Mouse (Mus musculus) forebrain, embryonic 16.5 days (tissue): ENCODE results near the gene Mical2. TPM values are rescaled to one million over a fixed set of nuclear protein-coding genes. Genes with fewer than 3 reads are reported as not detected.

ENCODE experiments used
- ATAC-seq: fragments of 200-750 bp; cut with Nextera tagmentation; 2 replicates; pipeline ENCODE4 v1.8.0; 2017; ENCODE audit warnings: mild to moderate bottlenecking, moderate library complexity
- H3K27ac ChIP-seq: fragments of 300-500 bp; sonication (generic); 2 replicates; pipeline ENCODE4 v1.5.1; 2014; ENCODE audit warnings: low read length, control low read depth
- H3K27me3 ChIP-seq: fragments of 300-500 bp; sonication (generic); replicated peaks from 2 replicates; pipeline ENCODE4 v1.6.1; 2014; ENCODE audit warnings: low read length; ENCODE audit not compliant: control insufficient read depth, insufficient read depth
- H3K36me3 ChIP-seq: fragments of 300-500 bp; sonication (generic); 2 replicates; pipeline ENCODE4 v1.6.1; 2014; ENCODE audit not compliant: control insufficient read depth, insufficient read depth
- H3K4me1 ChIP-seq: fragments of 300-500 bp; sonication (generic); replicated peaks from 2 replicates; pipeline ENCODE4 v1.6.1; 2014; ENCODE audit warnings: low read length; ENCODE audit not compliant: control insufficient read depth, insufficient read depth
- H3K4me2 ChIP-seq: fragments of 300-500 bp; sonication (generic); 2 replicates; pipeline ENCODE4 v1.6.1; 2014; ENCODE audit warnings: mild to moderate bottlenecking, low read length, control low read depth
- H3K4me3 ChIP-seq: fragments of 300-500 bp; sonication (generic); replicated peaks from 2 replicates; pipeline ENCODE4 v1.5.1; 2014; ENCODE audit warnings: mild to moderate bottlenecking, low read length, control low read depth
- H3K9ac ChIP-seq: fragments of 300-500 bp; sonication (generic); replicated peaks from 2 replicates; pipeline ENCODE4 v1.6.1; 2014; ENCODE audit warnings: low read depth, low read length, control low read depth
- H3K9me3 ChIP-seq: fragments of 300-500 bp; sonication (generic); 2 replicates; pipeline ENCODE4 v1.6.1; 2016; ENCODE audit warnings: low read length; ENCODE audit not compliant: control insufficient read depth
- WGBS: fragments of 180-500 bp; shearing (Covaris S2); extraction: QIAGEN DNeasy Blood & Tissue Kit; methylation state at CpG from one replicate; pipeline ENCODE4 v1.1.7; 2014; 5-methylcytosine and 5-hydroxymethylcytosine counted together
- polyA plus RNA-seq: library from polyadenylated mRNA; unstranded; fragments of >200 nt; fragmentation: Nextera tagmentation; extraction: Ambion mirVana; gene quantifications from 2 replicates; pipeline ENCODE4 v1.2.1, GENCODE M21; 2015

Mical2 gene
- polyA plus RNA-seq, 1 experiment from 2014 or later, result 11.1 TPM

GRCm38 (mm10) chr7:112205513-112205912, 20.1 kb upstream of the Mical2 start:
- Histone ChIP-seq H3K27me3 (no peaks in the 10 kb centered on the region), H3K4me2 (no peak overlapping the region), H3K4me3 (no peak overlapping the region), H3K27ac (no peak overlapping the region), H3K4me1 (no peaks in the 10 kb centered on the region), H3K36me3 (no peaks in the 10 kb centered on the region), H3K9me3 (no peaks in the 10 kb centered on the region), H3K9ac (no peak overlapping the region)
- no peak for ATAC-seq
- WGBS, result 88% methylated on average over 6 of the region's 6 CpGs

DNA sequence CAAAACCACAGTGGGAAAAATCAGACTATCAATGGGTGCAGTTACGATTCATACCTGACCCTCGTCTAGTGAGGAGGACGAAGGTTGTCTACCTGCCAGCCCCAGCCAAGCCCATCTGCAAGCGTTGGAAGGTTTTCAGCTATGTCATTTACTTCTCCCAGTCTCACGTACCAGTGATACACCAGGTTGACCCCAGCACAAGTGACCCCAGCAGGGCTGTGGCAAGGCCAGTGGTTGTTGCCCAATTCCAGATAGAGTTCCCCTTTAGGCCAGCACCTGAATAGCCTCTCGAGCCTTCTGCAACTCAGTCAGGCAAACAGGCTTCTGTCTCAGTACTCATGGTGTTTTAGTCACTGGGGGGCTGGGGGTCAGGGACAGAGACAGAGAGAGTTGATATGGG, 17.9 kb upstream of the Mical2 start:
- Histone ChIP-seq H3K4me3 (no peak overlapping the region), H3K4me2 (no peak overlapping the region), H3K36me3 (no peaks in the 10 kb centered on the region), H3K9ac (no peak overlapping the region), H3K27ac (no peak overlapping the region), H3K4me1 (no peaks in the 10 kb centered on the region), H3K9me3 (no peaks in the 10 kb centered on the region), H3K27me3 (no peaks in the 10 kb centered on the region)
- WGBS, result 89% methylated on average over 6 of the region's 6 CpGs
- ATAC-seq, result no peak

GRCm38 (mm10) chr7:112208323-112209167, 17.1 kb upstream of the Mical2 start:
- H3K27me3 ChIP-seq, result no peaks in the 10 kb centered on the region
- H3K9me3 ChIP-seq, result no peaks in the 10 kb centered on the region
- ATAC-seq, result no peak
- H3K4me2 ChIP-seq, result no peak overlapping the region
- H3K4me3 ChIP-seq, result no peak overlapping the region
- no peak overlapping the region for H3K27ac ChIP-seq
- H3K4me1 ChIP-seq, result peaks cover 6% of the 10 kb centered on the region
- H3K9ac ChIP-seq, result no peak overlapping the region
- no peaks in the 10 kb centered on the region for H3K36me3 ChIP-seq
- WGBS, result 79% methylated on average over 10 of the region's 10 CpGs

- Histone ChIP-seq H3K4me3 (no peak overlapping the region), H3K27me3 (no peaks in the 10 kb centered on the region), H3K27ac (no peak overlapping the region), H3K9ac (no peak overlapping the region), H3K9me3 (no peaks in the 10 kb centered on the region), H3K36me3 (no peaks in the 10 kb centered on the region), H3K4me1 (peaks cover 7% of the 10 kb centered on the region), H3K4me2 (no peak overlapping the region)
- ATAC-seq, result no peak
- 79% methylated on average over 4 of the region's 4 CpGs for WGBS
Measured at GRCm38 (mm10) chr7:112209621-112210020, 16.0 kb upstream of the Mical2 start.

- WGBS, result 38% methylated on average over 8 of the region's 8 CpGs
- Histone ChIP-seq H3K9ac (no peak overlapping the region), H3K4me2 (no peak overlapping the region), H3K4me3 (no peak overlapping the region), H3K4me1 (peaks cover 7% of the 10 kb centered on the region), H3K36me3 (no peaks in the 10 kb centered on the region), H3K27me3 (no peaks in the 10 kb centered on the region), H3K9me3 (no peaks in the 10 kb centered on the region), H3K27ac (no peak overlapping the region)
- peak; percentile 72; the same call in 1 of the 2 replicates for ATAC-seq
Measured at GRCm38 (mm10) chr7:112212921-112213721, 12.5 kb upstream of the Mical2 start.

GRCm38 (mm10) chr7:112215871-112216270, 9.8 kb upstream of the Mical2 start:
- no peak overlapping the region for H3K4me3 ChIP-seq
- H3K27ac ChIP-seq, result no peak overlapping the region
- no peaks in the 10 kb centered on the region for H3K27me3 ChIP-seq
- no peak overlapping the region for H3K9ac ChIP-seq
- no peaks in the 10 kb centered on the region for H3K9me3 ChIP-seq
- no peak overlapping the region for H3K4me2 ChIP-seq
- peaks cover 7% of the 10 kb centered on the region for H3K4me1 ChIP-seq
- no peaks in the 10 kb centered on the region for H3K36me3 ChIP-seq
- no peak for ATAC-seq
- WGBS, result 79% methylated on average over 3 of the region's 3 CpGs

DNA sequence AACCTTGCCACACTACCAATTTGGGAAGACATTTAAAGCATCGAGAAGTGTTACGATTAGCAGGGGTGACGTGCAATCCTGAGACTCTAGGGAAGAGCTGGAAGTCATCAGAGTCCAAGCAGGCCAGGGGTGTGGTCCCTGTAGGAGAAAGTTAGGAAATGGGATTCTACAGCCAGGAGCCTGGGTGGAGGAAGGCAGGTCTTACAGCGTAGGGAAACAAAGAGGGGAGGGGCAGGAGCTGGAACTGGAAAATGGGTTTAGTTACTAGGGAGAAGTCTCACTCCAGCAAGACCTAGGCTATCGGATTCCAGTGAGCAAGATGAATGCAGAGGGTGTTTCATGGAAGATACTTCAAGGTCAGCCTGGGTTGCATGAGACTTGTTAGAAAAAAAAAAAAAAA, 8.9 kb upstream of the Mical2 start:
- Histone ChIP-seq H3K9me3 (no peaks in the 10 kb centered on the region), H3K27ac (no peak overlapping the region), H3K4me2 (no peak overlapping the region), H3K4me1 (peaks cover 7% of the 10 kb centered on the region), H3K27me3 (no peaks in the 10 kb centered on the region), H3K9ac (no peak overlapping the region), H3K4me3 (no peak overlapping the region), H3K36me3 (no peaks in the 10 kb centered on the region)
- whole genome bisulfite sequencing, result 73% methylated on average over 5 of the region's 5 CpGs
- no peak for ATAC-seq

- Histone ChIP-seq H3K9me3 (no peaks in the 10 kb centered on the region), H3K27ac (no peak overlapping the region), H3K4me3 (no peak overlapping the region), H3K9ac (no peak overlapping the region), H3K4me2 (no peak overlapping the region), H3K27me3 (no peaks in the 10 kb centered on the region), H3K36me3 (no peaks in the 10 kb centered on the region), H3K4me1 (peaks cover 7% of the 10 kb centered on the region)
- WGBS, result 65% methylated on average over 6 of the region's 6 CpGs
- no peak for ATAC-seq
Measured at GRCm38 (mm10) chr7:112217208-112217607, 8.4 kb upstream of the Mical2 start.

DNA sequence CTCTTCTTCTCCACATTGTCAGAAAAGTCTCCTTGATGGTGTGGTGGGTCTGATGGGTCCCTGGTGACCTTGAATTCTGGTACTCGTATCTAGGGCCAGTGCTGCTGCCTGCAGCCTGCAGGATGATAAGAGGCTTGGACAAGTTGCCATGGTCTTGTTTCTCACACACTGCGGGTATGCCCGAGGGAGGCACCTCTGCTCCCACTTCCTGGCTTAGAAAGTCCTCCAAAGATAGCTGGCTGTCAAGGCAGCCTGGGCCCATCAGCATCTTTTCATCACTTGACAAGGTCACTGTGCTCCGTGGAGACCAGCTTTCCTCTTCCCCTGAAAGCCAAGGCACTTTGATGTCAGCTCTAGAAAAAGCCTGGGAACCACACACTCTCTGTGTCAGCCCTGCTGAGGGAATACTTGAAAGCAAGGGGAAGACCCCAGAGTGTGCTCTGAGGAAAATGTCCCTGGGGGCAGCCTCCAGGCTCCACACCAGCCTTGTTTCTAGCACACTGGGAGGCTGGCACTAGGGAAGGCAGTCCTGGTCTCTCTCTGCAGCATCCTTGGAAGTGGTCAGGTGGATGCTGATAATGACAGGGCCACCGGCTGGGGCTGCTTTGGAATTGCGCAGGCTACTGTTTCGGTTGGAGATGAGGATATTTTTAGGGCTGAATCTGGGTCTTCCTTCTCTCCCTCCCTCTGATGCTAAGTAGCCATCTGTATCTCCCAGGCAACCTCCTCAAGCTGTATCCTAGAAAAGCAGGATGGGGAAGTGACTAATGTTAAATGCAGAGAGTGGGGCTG, 2.7 kb upstream of the Mical2 start:
- ATAC-seq, result no peak
- 72% methylated on average over 7 of the region's 7 CpGs for WGBS
- no peaks in the 10 kb centered on the region for H3K9me3 ChIP-seq
- H3K27ac ChIP-seq, result peak overlapping the region; percentile 58
- H3K9ac ChIP-seq, result no peak overlapping the region
- H3K4me3 ChIP-seq, result no peak overlapping the region
- H3K36me3 ChIP-seq, result no peaks in the 10 kb centered on the region
- peaks cover 16% of the 10 kb centered on the region for H3K27me3 ChIP-seq
- peaks cover 24% of the 10 kb centered on the region for H3K4me1 ChIP-seq
- H3K4me2 ChIP-seq, result no peak overlapping the region
